Mouse (Mus musculus): Measurements from ENCODE around the gene Erbb2.

The Erbb2 gene

DNA sequence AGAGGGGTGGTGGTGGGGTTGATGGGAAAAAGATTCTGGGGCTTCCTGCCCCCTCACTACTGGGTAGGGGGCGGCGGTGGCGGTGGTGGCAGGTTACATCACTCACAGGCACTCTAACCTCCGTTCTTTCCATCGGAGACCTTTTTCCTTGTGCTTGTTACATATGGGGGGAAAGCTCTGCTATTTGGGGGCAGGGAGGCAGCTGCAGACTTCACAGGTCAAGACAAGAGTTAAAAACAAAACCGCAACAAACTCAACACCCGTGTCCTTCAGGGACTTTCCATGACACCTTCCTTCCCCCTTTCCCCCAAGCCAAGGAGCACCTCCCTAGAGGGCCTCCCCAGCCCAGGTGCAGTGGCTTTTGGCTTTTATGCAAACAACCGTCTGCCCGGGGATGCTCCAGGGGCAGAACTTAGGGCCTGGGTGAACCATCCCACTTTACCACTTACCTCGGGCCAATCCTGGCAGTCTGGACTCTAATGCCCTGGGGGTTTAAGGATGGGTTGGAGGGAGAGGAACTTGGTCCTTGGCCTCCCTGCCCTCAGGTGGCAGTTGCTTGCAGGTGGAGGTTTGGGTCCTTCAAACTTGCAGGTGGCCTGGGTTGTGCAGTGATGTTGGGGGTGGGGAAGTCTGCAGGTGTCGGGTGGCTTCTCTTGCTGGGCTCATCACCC, 46.9 kb downstream of the Erbb2 start:
- no peak for DNase-seq

DNA sequence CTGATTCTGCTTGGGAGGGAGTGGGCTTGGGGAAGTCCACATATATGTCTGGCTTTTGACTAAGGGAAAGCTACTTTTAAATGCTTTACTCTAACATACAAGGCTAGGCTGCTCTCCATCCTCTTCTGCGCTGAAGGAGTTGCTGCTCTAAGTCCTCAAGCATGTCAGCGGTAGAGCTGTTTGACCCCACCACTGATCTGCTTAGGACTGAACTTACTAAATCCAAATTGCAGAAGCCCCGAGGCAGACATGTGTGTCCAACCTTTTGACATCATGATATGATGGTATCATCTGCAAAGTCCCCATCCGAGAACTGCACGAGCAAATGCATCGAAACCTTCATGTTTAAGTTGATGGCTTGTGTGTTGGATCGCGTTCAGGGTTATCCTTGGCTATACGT, 47.6 kb downstream of the Erbb2 start:
- DNase-seq = no peak

DNA sequence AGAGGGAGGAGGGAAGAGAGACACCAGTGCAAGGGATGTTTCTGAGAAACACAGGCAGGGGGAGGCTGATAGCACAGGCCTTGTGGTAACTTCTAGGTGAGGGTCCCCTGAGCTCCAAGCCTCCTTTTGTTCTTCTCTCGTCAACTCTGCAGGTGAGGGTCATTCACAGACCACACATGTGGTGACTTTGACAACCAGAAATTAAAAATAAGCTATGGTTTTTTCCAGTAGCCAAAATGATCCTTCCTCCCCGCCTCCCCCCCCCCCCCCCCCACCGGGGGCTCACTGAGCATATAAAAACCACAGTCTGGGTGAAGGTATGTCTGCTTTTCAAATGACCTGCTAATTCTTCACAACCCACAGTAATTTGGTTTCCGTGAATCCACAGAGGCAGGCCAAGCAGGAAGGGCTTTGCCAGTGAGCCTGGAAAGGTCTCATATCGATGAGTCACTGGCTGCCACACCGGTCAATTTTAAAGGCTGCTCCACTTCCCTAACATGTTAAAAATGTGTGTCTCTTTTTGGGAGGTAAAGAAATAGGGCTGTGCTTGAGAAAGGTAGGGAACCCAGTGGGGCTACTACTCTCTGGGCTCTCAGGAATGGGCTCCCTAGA, 48.9 kb downstream of the Erbb2 start:
- DNase-seq = no peak

DNA sequence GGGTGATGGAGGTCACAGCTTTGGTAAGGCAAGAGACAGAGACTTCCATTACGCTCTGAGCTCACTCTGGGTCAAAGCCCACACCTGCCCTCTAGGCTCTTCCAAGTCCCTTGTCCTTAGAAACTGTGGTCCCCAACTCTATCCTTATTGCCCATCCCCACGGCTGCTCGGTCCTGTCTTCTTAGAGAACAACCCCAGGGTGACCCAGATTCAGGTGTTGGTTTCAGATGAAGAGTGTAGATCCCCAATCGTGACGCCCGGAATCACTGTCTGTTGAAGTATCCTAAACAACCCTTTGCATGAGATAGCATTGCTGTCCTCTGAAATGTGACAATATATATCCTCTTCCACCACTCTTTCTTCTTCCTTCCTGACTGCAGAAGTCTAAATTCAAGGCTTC, 50.0 kb downstream of the Erbb2 start:
- no peak for DNase-seq

DNA sequence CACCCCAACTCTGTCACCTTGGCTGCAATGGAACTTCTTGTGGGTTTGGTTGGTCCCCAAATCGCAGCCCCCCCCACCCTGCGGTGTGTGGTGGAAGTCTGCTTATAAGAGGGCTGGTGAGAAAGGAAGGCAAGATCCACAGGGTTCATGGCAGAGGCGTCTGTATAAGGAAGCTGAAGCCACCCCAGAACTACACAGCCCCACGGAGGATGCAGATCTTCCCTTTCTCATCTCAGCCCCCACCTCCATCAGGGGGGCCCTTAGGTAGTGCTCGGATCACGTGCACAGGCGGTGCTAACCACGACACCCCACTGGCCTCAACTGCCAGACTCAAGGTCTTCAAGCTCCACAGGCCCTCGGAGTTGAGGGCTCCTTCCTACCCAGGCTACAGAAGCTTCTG, 51.6 kb downstream of the Erbb2 start:
- no peak for DNase-seq

DNA sequence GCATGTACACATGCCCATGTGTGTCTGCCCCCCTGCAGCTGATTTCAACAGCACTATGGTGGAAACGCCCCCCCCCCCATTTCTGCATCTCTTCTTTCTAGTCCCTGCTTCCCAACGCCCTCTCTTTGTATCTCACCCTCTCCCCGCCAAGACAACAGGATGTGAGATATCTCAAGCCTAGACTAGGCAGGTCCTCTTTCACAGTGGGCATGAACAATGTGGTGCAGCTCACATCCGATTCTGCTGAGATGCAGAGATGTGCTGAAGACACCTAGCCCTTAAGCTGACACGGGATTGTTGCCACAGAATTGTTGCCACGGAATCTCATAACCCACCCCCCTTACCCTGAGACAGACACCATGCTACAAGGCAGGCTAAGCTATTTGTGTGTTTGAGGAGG, 52.2 kb downstream of the Erbb2 start:
- no peak for DNase-seq

DNA sequence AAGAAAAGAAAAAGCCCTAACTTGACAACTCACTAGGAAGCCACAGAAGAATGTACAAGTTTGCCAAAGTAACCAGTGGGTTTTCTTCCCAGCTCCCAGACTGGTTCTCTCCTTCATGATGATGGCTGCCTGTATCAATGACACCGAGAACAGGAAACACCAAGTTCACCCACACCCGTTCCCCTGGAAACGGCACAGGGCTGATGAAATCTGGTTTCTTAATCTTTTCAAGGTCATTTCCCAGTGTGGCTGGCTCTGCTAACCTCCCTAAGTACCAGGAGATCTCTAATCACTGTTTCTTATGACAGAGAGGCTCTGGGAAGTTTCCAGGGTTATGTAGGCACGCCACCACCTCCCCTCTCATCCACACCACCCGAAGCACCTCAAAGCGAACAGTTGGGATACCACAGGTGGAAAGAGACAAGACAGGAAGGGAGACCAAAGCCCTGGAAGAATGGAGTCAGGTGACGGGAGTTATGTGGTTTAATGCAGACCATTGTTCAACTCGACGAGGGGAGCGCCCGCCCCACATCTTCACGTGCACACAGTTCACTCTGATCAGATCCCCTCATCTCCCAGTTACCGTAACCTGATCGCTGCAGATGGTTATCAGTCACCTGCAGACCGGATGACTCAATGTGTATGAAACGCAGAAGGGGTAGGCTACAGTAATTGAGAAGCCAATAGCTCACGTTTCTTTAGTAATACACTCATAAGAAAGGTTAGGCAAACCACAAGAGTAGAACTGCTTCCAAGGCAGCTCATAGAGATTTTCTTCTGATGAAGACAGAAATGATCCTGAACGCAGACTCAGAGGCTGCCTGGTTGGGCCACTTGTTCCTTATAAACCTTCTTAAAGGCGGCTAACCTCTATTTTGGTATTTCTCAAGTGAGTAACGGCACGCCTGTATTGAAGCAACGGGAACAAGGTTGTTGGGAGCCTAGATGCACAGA, 57.8 kb downstream of the Erbb2 start:
- no peak for DNase-seq

DNA sequence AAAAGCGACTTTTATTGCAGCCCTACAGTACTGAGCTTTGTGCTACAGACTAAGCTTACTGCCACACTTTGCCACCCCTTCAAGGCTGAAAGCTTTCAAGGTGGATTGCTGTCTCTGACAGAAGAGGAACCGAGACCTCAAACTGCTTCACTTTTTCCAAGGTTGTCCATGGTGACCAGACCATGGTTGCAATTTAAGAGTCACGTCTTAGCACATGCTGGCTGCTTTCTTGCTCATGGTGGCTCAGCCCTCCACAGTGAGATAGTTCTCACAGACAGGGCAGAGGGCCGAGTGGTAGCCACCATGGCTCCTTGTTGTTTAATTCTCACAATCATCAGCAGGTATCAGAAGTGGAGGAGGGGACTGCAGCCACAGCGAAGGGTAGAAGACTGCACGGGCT, 58.5 kb downstream of the Erbb2 start:
- no peak for DNase-seq

DNA sequence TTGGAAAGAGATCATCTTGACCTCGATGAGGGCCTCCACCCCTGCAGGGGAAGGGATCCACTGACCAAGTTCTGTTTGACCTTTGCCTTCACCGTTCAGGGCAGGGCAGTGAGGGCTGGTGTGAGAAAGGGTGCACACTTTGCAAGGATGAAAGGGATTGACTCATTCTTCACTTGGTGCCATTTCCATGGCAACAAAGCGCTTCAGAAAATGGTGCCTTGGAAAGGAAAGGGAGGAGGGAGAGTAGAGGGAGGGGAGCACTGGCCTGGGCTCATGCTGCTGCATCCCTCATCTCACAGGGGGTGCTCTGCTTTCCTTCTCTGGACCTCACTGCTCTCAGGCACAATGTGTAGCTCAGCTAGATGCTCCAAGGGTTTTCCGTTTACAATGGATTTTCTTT, 60.4 kb downstream of the Erbb2 start:
- no peak for DNase-seq

DNA sequence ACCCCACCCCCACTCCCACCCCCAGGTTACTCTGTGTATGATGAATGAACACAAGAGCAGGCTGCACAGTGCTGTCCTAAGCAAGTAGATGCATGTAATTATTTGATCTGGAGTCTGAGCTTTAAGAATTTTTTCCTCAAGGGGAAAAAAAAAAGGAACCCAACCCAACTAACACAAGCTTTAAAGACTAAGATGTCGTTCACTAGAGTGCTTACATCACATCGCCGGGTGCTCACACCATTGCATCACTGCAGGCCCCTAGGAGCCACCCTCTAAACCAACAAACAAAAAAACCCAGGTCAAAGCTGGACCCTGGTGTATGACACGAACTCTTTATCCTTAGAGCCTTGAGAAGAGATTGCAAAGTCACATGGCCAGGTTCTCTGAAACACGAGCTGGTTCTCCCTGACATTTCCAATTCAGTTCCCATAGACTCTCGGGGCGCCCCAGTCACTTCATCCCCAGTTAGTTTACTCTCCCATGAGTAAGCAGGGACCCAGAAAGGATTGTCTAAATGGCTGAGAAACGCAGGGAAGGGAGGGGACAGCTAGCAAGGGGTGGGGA, 61.7 kb downstream of the Erbb2 start:
- no peak for DNase-seq

DNA sequence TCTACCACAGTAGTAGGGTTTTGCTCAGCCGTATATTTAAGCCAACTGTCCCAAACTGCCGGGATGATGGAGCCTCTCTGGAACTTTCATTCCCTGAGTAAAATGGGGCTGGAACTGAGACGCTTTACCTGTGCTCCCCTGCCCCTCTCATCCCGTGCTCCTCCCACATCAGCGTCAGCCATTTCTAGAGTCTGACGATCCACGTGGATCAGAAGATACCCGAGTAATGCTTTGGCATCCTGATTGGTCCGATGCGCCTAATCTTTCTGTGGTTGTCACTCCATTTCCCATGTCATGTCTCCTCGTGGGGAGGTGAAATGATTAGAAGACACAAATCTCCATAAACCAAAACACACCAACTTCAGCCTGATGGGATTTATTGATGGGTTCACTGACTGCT, 62.7 kb downstream of the Erbb2 start:
- no peak for DNase-seq

DNA sequence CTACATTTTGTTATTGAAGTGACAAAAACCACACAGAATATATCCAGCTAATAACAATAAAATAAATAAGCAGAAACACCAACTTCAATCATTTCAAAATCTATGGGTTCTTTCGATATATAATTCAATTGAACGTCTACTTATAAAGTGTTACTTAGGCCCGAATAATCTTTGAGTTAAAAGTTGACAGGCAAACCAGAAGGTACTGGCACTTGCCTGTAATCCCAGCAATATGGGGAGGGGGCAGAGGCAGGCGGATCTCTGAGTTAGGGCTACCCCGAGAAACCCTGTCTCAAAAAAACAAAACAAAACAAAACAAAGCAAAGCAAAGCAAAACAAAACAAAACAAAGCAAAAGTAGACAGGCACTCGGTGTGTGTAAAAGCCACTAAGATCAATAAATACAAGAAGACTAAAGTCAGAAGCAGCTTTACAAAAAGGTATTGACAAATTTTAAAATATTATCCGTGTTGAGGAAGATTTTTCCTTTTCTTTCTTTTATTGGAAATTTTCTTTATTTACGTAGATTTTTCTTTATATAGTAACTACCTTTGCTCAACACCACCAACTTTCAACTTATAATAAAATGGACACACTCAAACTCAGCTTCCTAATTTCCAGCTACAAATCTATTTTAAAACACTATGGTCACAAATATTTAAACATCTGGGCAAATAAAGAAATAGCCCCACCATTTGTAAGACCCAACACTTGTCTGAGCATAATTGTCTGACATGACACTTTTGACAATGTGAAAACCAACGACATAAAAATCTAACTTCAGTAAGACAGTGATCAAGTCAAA, 63.6 kb downstream of the Erbb2 start:
- DNase-seq = no peak

DNA sequence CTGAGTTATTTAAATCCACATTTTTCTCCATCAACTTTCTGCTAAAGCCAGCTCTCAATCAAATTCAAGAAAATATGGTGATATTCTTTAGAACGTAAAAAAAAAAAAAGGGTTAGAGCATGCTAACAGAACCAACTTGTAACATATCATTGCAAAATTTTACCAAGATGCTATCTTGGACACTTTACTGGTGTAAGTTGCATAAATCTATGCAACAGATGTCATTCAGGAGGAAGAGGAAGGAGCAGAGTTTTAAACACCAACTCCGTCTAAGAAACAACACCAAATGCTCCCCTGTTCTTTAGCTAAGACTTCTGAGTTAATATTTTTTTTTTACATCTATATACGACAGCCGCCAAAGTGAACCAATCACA, 64.2 kb downstream of the Erbb2 start:
- DNase-seq = no peak

DNA sequence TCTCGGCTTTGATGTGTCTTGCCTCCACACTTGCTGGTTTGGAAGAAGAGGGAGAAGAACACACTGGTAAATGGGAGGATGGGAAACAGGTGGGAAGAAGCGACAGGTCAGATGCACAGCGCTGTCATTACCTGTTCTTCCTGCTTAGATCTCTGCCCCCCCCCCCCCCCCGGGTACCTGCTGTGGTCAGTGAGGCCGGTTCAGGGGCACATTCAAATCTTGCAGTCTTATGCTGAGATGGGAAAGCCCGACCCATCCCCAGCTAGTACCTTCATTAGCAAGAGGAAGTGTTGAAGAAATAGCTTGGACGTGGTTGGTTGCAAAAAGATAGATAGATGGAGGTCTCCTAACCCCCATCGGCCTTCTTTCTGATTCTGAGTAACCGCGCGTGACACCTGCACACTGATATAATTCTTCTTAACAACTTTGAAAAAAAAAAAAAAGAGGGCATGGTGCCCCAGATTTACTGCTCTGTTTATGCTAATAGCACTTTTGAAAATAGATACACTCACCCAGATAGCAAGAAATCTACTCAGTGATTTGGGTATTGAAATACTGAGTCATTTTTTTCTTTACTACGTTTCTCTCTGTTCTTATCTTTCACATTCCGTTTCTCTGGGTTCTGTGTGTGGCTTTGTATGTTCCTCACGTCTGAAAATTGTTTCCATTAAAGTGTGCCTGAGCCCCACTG, 64.9 kb downstream of the Erbb2 start:
- DNase-seq = no peak

DNA sequence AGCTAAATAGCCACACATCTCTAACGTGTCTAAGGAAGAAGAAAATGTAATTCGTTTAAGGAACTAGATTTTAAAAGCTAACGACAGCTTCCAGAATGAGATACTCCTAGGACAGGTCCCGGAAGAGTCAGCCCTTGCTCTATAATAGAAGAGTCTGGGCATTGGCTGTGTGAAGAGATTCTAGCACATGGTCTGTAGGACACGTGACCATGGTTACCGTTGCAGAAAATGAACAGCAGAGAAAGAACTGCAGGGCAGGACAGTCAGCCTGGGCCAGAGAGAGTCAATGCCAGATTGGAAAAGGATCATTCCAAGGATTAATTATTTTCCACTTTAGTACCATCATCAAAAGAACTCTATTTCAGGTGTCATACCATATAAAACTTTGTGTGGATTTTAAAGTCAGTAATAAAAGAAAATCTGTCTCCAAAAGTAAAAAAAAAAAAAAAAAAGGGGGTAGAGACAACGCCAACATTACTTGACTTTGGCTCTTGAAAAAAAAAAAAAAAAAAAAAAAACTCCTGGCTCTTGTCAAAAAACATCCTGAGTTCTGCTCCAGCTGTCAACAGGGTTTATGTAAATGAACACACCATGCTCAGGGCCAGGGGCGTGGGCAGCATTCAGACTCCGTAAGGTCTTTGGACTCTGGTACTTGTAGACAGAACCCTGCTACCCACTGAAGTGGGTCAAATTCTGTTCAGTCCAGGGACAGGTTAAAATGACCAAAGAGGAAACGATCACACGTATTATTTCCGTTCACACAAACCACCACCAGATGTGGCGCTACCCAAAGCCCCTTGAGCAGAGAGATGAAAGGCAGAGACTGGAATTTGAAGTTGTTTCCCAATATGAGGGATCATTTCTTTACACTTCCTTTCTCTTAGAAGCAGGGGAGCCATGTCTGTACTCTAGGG, 67.0 kb downstream of the Erbb2 start:
- DNase-seq = no peak

DNA sequence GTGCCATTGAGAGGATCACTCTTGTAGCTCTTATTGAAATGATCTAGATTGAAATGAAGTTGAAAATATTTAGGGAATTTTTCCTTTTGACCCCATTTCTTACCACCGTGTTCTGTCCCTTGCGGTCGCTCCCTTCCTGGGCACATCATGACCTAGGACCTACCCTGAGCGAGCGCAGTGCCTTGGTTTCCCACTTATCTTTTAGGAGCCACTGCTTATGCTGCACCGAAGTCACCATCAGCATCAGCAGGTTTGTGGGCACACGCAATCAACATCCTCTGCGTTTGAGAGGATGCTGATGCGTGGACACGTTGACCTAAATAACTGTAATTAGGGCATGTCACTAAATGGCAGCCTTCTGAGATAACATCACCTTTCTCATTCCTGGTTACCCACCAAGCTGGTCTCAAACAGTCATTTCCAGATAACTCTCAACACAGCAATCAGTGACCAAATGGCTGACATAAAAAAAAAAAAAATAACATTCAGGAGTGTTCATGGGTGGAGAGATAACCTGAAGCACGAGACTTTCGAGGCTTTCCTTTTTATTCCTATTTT, 67.7 kb downstream of the Erbb2 start:
- no peak for DNase-seq

DNA sequence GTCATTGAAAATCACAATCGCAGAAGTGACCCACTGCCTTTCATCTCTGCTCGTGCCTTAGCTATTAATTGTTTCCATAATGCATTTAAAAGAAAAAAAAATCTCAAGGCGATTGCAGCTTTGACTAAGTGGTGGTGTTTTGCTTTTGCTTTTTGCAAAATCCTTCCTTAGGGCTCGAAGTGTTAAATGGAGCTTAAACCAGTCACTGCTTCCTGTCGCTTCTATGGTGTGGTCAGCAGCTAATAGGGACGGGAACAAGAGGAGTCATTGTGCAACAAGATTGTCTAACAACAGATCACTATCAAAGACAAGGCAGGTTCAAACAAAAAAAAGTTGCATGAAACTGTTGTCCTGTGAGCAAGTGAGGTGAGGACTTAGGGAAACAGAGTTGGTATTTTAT, 69.0 kb downstream of the Erbb2 start:
- DNase-seq = no peak

DNA sequence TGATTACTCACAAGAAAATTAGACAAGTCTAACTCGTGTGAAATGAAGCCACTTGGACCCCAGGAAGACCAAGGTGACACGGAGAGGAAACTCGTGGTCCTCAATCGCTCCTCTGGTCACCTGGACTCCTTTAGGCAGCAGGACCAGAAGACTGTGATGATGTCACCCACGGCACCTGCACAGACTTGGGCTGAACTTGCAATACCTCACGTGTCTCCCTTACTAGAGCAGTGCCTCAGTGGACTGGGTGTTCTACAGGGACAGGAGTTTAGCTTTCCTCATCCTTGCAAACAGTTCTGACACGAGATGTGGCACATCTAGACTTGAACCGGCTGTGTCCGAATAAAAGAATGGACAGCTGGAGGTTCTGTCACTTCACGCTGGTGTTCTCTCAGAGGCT, 69.8 kb downstream of the Erbb2 start:
- DNase-seq = no peak

DNA sequence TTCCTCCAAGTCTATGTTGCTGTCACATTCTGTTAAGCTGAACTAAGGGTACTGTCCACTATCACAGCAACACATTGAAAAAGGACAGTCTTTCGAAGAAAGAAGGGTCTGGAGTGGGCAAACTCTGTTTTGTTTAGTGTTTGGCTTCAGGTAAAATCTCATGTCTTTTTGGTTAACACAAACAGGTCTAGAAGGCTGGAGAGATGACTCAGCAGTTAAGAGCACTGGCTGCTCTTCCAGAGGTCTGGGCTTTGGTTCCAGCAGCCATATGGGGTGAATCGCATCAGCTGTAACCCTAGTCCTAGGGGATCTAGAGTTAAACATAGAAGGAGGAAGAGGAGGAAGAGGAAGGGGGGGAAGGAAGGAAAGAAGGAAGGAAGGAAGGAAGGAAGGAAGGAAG, 73.5 kb downstream of the Erbb2 start:
- DNase-seq = no peak

Data from layer of hippocampus, adult 9-11 months (tissue).